Mouse (Mus musculus) lung, postnatal 0 days (tissue): ENCODE results near the gene Prtg.

Experiments
- CTCF ChIP-seq: IDR thresholded peaks from 2 replicates; pipeline ENCODE4 v1.5.1; 2016; ENCODE audit warnings: antibody characterized with exemption, mild to moderate bottlenecking
- EP300 ChIP-seq: IDR thresholded peaks from 2 replicates; pipeline ENCODE4 v1.6.1; 2016; ENCODE audit warnings: antibody characterized with exemption, mild to moderate bottlenecking, control low read depth

- TF ChIP-seq CTCF (no peak), EP300 (no peak)
Observed at GRCm38 (mm10) chr9:72863773-72864172, 57.1 kb downstream of the Prtg start.
